Comparison of ENCODE assay signal across 8 mouse cellular contexts in the genomic region with DNA sequence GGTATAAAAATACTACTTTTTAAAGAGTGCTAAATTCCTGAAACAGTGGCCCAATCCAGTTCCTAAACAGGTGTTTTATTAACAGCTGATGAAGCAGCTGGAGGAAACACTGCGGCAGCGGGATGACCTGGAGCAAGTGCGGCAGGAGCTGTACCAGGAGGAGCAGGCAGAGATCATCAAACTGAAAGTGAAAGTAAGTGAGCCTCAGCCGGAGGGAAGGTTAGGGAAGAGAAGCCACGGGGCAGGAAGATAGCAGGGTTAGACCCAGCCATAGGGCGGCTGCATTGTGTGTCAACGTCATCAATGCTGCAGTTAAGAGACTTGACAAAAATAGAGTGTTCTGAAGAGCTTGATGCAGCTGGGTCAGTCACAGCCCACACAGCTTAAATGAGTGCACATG. TPM values are rescaled to one million over a fixed set of nuclear protein-coding genes. Genes with fewer than 3 reads are reported as not detected.
A peak's percentile ranks its signal among the peaks of the same experiment; 100 is the strongest.
DNase-seq lines count a peak whose midpoint lies in the region; ATAC-seq lines count a peak whose summit lies in the region.

No protein-coding gene starts in this region.

- H3K9me3 ChIP-seq in forebrain, embryonic 13.5 days (replicated peaks) = no peaks in the 10 kb centered on the region

- peak; percentile 8 for DNase-seq in layer of hippocampus, adult 9-11 months
- DNase-seq in layer of hippocampus, postnatal 10 days (ENCODE audit: low spot score in 2 of 2) = no peak
- DNase-seq in brain, adult 2 months (ENCODE audit: low read depth, low spot score) = peak; percentile 64
- DNase-seq in cerebellum, adult 11-12 months = no peak
- DNase-seq in cerebellum, postnatal 36 days = no peak

- H3K4me2 ChIP-seq in forebrain, embryonic 13.5 days = no peak overlapping the region

- H3K36me3 ChIP-seq in macrophage (ENCODE audit: inconsistent target) = no peaks in the 10 kb centered on the region
- H3K36me3 ChIP-seq in forebrain, embryonic 13.5 days (ENCODE audit: poor library complexity, severe bottlenecking) = peaks cover 61% of the 10 kb centered on the region

- no peaks in the 10 kb centered on the region for H3K27me3 ChIP-seq in forebrain, embryonic 13.5 days

- H3K79me2 ChIP-seq in macrophage (ENCODE audit: inconsistent target) = no peaks in the 10 kb centered on the region

- no peak overlapping the region for H3K9ac ChIP-seq in forebrain, embryonic 13.5 days

- 7% methylated on average over 7 of the region's 7 CpGs for WGBS in macrophage (ENCODE audit: missing documents)
- whole genome bisulfite sequencing in forebrain, embryonic 13.5 days = 90% methylated on average over 7 of the region's 7 CpGs

- ATAC-seq in inflammation-experienced regulatory T-cells, adult 6 months = peak; percentile 97
- ATAC-seq in forebrain, embryonic 13.5 days = no peak

- H3K27ac ChIP-seq in macrophage = peak overlapping the region; percentile 10; the same call in 1 of the 2 replicates
- H3K27ac ChIP-seq in forebrain, embryonic 13.5 days = no peak overlapping the region

- H3K4me1 ChIP-seq in forebrain, embryonic 13.5 days = no peaks in the 10 kb centered on the region

- H3K4me3 ChIP-seq in macrophage (ENCODE audit: inconsistent target) = peak overlapping the region; percentile 39
- no peak overlapping the region for H3K4me3 ChIP-seq in forebrain, embryonic 13.5 days

RNA-seq across cellular contexts. Expression of gene Mns1, which starts 11.6 kb away (rescaled TPM):
- 1 to 10 TPM; 2.9 TPM for total RNA-seq in layer of hippocampus, postnatal 10 days (2021)
- polyA plus RNA-seq in inflammation-experienced regulatory T-cells, adult 6 months (2017; shearing (Covaris generic)) = 10 to 100 TPM; 15.0 to 47.1 (median 15.9) TPM
- 1 to 10 TPM in 3 of 26 experiments, under 1 TPM in 11, not detected in 12; 0.15 to 3.8 (median 0.50) TPM for total RNA-seq in macrophage (2018; cell fraction: chromatin; rRNA removed)
- total RNA-seq in macrophage (2018; cell fraction: cytosol; rRNA removed) = 1 to 10 TPM in 1 of 26 experiments, under 1 TPM in 25; 0.10 to 1.0 (median 0.39) TPM
- total RNA-seq in macrophage (2018; cell fraction: nucleus; rRNA removed) = 1 to 10 TPM in 1 of 26 experiments, under 1 TPM in 13, not detected in 12; 0.06 to 1.6 (median 0.21) TPM
- polyA plus RNA-seq in macrophage (2018) = 2.2 to 2.7 TPM in 2 of 3 replicates, not detected in the other
- polyA plus RNA-seq in forebrain, embryonic 13.5 days (2015; fragmentation: Nextera tagmentation; extraction: Ambion mirVana) = 28.8 and 30.4 TPM in 2 replicates

RNA-seq across cellular contexts. Expression of gene Tex9, which starts 42.6 kb away (rescaled TPM):
- total RNA-seq in layer of hippocampus, postnatal 10 days (2021) = 10 to 100 TPM; 11.2 to 13.1 TPM
- polyA plus RNA-seq in inflammation-experienced regulatory T-cells, adult 6 months (2017; shearing (Covaris generic)) = 10 to 100 TPM; 13.3 to 13.5 (median 13.4) TPM
- total RNA-seq in macrophage (2018; cell fraction: chromatin; rRNA removed) = 10 to 100 TPM in 16 of 26 experiments, 1 to 10 TPM in 9, under 1 TPM in 1; 0.87 to 26.5 (median 12.6) TPM
- total RNA-seq in macrophage (2018; cell fraction: cytosol; rRNA removed) = 1 to 10 TPM in 15 of 26 experiments, under 1 TPM in 11; 0.19 to 3.1 (median 1.1) TPM
- total RNA-seq in macrophage (2018; cell fraction: nucleus; rRNA removed) = 10 to 100 TPM in 2 of 26 experiments, 1 to 10 TPM in 24; 1.1 to 13.3 (median 5.5) TPM
- 1.00 to 1.4 TPM (median 1.1 TPM) in 3 replicates for polyA plus RNA-seq in macrophage (2018)
- 62.0 and 65.6 TPM in 2 replicates for polyA plus RNA-seq in forebrain, embryonic 13.5 days (2015; fragmentation: Nextera tagmentation; extraction: Ambion mirVana)

Comparison
In these comparisons a context has a peak if more than half of its experiments do, and no peak if none do; other contexts are left out.
1. DNase-seq: peak in layer of hippocampus, adult 9-11 months (single experiment) and brain, adult 2 months (single experiment); none in layer of hippocampus, postnatal 10 days (0 of 2), cerebellum, adult 11-12 months (single experiment) and cerebellum, postnatal 36 days (0 of 2).